Mouse (Mus musculus): ENCODE measurements around the gene Apeh.

- TF ChIP-seq EP300 (IDR thresholded peaks at IDR 0.05; ENCODE audit: low read depth): no peak
- no peak for TF ChIP-seq CTCF (IDR thresholded peaks at IDR 0.05; ENCODE audit: low read depth)
Observed at GRCm38 (mm10) chr9:108055661-108056237, 38.7 kb downstream of the Apeh start.

All from heart, postnatal 0 days (tissue).